Mouse (Mus musculus): Measurements from ENCODE around the gene Rasal1.

GRCm38 (mm10) chr5:120600946-120601668 is 47.5 kb upstream of the Rasal1 start:
- TF ChIP-seq MAZ (IDR thresholded peaks at IDR 0.05; ENCODE audit: low read depth, low read length) (no peak), CTCF (IDR thresholded peaks at IDR 0.05 in 2 of 3, conservative IDR thresholded peaks at IDR 0.05 in 1 of 3; ENCODE audit: control insufficient read depth in 1 of 3, insufficient read depth in 1 of 3, low read depth in 2 of 3, low read length in 3 of 3, poor library complexity in 1 of 3, severe bottlenecking in 1 of 3) (peak; percentile 78 to 89 (median 82)), POLR2AphosphoS2 (IDR thresholded peaks at IDR 0.05; ENCODE audit: low read length) (no peak), POLR2A (IDR thresholded peaks at IDR 0.05; ENCODE audit: control insufficient read depth in 1 of 2, insufficient read depth in 1 of 2, low read depth in 1 of 2, low read length in 2 of 2, poor library complexity in 1 of 2) (no peak), ZC3H11A (IDR thresholded peaks at IDR 0.05; ENCODE audit: low read depth, low read length) (peak; percentile 35), MYB (IDR thresholded peaks at IDR 0.05; ENCODE audit: low read depth, low read length) (no peak), USF2 (IDR thresholded peaks at IDR 0.05; ENCODE audit: borderline replicate concordance in 1 of 2, insufficient read depth in 1 of 2, low read depth in 1 of 2, low read length in 2 of 2) (no peak), USF1 (IDR thresholded peaks at IDR 0.05; ENCODE audit: low read depth, low read length) (no peak), TCF12 (IDR thresholded peaks at IDR 0.05; ENCODE audit: low read depth, low read length) (no peak), MAX (IDR thresholded peaks at IDR 0.05; ENCODE audit: low read length) (no peak), E2F4 (IDR thresholded peaks at IDR 0.05; ENCODE audit: borderline replicate concordance, low read depth, low read length) (no peak)

Measured in MEL (cell line).